Mouse (Mus musculus) R1 (cell line): ENCODE results near the gene Syvn1.
"Not testable (repeated sequence)": the region's sequence is repeated elsewhere in the genome, so short reads cannot be mapped to it uniquely, and the experiment has no call there.

Experiments
- DNase-seq: peaks from one replicate; pipeline ENCODE4 v3.0.0-alpha.2; 2018; ENCODE audit warnings: low read depth, low spot score

The Syvn1 gene

GRCm38 (mm10) chr19:6040002-6040401 lies 6.4 kb upstream of the Syvn1 start:
- DNase-seq, result no peak

DNA sequence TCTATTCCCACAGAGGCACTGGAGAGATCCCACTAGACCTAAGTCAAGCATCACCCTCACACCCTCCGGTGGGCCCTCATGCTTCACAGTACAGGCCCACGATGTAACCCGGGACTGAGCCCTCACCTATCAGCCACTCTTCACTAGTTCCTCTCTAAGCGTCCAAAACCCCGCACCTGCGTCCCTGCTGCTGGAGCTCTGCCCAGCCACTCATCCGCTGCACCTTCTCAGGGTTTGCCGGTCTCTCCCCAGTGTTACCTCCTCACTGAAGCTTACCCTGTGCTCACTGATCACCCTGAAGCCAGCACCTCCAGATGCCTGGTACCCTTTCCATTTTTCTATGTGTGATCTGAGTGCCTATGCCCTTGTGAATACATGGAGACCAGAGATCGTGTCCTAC lies 4.1 kb upstream of the Syvn1 start:
- DNase-seq, result no peak

DNA sequence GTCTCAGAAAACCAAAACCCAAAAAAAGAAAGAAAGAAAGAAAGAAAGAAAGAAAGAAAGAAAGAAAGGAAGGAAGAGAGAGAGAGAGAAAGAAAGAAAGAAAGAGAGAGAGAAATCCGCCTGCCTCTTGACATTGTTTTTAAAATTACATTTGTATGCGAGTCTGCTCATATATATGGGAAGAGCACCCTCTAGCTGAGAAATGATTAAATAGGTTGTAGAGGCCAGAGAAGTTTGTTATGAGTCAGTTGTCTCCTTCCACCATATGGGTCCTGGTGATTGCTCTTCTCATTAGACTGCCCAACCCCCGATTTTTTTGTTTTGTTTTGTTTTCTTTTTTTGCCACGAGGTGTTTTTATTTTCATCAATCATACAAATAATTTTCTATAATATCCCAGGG lies 2.3 kb upstream of the Syvn1 start:
- not testable (repeated sequence) for DNase-seq

DNA sequence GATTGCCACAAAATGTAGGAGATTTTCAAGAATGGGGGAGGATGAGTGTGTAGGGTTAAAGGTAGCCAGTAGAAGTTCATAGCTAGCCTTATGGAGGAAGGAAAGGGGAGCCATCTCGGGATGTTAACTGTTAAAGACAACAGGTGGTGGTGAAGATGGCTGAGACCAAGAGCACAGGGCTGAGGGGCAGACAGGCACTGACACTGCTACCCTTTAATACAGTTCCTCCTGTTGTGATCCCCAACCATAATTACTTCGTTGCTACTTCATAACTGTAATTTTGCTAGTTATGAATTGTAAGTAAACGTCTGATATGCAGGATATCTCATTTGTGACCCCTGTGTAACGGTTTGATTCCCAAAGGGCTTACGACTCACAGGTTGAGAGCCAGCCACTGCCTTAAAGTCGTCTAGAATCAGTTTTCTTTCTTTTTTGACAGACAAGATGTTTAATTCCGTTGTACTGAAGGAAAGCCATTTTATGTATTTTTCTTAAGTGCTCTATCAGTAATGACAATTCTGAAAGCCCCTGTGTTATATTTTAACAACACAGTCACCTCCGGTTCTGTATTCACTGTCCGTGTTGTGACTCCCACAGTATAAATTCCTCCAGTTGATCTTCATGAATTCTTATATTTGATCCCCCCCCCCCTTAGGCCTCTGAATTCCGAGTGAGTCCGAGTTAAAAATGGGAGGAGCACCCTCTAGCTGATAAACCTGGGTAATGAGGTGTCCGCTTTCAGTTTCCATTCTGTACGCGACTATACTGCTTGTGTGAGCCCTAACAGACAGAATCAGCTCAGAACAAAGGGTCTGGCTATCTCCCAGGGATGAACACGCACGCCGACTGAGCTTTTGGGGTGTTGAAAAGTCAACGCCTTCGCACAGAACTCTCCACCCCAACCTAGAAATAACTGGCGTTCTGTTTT lies 746 bp upstream of the Syvn1 start:
- no peak for DNase-seq

- DNase-seq, result no peak
Measured at GRCm38 (mm10) chr19:6047154-6047898, 950 bp downstream of the Syvn1 start.

GRCm38 (mm10) chr19:6047899-6048166 lies 1.5 kb downstream of the Syvn1 start:
- no peak for DNase-seq

- no peak for DNase-seq
Measured at GRCm38 (mm10) chr19:6048681-6049410, 2.5 kb downstream of the Syvn1 start.

GRCm38 (mm10) chr19:6052516-6052915 lies 6.1 kb downstream of the Syvn1 start:
- DNase-seq, result no peak

DNA sequence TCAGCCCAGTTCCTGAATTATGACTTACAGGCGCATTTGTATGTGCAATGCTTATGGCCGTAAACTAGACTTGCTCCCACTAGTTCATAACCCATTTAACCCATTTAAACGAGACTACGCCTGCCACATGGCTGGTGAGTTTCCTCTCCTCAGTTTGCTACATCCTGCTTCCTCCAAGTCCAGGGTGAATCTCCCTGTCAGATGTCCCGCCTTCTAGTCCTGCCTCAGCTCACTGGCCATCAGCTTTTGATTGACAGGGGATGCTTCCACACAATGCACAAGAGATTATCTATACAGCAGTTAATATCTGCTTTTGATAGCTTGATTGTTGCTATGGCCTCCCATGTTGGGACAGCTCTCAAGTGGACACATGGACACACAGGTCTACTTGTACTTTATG lies 7.9 kb downstream of the Syvn1 start:
- no peak for DNase-seq

GRCm38 (mm10) chr19:6056696-6057095 lies 10.3 kb downstream of the Syvn1 start:
- no peak for DNase-seq

GRCm38 (mm10) chr19:6057313-6058096 lies 11.1 kb downstream of the Syvn1 start, which contains the start of the genes Mrpl49 and Fau:
Gene Mrpl49 (minus strand): TSS chr19:6057785.
Gene Fau (plus strand): TSS chr19:6057844.
- DNase-seq, result peak; percentile 96

DNA sequence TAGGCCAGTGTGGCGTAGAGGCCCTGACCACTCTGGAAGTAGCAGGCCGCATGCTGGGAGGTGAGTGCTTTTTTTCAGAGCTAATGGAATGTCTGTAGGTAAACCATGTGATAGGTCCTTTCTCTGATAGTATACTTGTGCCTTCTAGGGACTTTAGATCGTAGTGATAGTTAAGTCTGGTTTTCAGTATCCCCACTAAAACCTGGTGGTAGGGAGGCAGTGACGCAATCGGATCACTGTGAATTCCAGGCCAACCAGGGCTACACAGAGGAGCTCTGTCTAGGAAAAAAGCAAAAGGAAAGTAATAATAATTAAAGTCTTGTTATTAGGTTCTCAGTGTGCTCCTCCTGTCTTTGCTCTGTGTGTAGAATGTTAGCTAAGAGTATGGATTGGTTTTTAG lies 12.1 kb downstream of the Syvn1 start:
- peak; percentile 20 for DNase-seq

DNA sequence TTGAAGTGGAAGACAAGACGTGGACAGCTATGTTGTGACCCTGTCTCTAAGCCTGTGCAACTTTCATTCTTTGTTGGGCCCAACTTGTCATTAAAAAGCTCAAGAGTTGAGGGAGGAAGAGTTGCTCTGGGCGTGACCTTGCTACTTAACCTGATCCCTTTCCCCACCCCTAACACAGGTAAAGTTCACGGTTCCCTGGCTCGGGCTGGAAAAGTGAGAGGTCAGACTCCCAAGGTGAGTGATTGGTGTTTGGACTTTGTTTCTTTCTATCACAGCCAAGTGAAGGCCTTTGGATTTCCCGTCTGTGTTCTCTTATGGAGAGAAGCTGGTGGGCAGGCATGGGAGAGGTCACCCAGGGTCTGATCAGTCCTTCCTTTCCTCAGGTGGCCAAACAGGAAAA lies 12.6 kb downstream of the Syvn1 start:
- DNase-seq, result peak; percentile 22

DNA sequence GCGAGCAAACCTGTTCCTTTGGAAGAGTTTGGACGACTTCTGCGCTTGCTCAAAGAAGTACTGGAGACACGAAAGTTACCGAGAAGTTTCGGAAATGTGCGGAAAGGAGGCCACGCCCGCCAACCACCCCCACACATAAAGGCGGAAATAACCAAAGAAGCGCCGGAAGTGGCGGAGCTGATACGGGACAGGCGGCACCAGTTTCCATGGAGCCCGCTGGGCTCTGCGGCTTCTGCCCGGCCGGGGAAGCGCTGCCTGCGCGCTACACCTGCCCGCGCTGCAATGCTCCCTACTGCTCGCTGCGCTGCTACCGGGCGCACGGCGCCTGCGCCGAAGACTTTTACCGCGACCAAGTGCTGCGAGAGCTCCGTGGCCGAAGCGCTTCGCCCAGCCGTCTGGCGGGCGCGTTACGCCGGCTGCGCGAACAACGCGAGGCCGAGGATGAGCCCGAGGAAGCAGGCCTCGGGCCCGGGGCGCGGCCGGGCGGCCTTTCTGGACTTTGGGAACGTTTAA lies 14.7 kb downstream of the Syvn1 start, which contains the start of gene Znhit2:
Znhit2 (plus strand) TSS at position 172 of the 513 bp plus-strand sequence.
- peak; percentile 96 for DNase-seq

DNA sequence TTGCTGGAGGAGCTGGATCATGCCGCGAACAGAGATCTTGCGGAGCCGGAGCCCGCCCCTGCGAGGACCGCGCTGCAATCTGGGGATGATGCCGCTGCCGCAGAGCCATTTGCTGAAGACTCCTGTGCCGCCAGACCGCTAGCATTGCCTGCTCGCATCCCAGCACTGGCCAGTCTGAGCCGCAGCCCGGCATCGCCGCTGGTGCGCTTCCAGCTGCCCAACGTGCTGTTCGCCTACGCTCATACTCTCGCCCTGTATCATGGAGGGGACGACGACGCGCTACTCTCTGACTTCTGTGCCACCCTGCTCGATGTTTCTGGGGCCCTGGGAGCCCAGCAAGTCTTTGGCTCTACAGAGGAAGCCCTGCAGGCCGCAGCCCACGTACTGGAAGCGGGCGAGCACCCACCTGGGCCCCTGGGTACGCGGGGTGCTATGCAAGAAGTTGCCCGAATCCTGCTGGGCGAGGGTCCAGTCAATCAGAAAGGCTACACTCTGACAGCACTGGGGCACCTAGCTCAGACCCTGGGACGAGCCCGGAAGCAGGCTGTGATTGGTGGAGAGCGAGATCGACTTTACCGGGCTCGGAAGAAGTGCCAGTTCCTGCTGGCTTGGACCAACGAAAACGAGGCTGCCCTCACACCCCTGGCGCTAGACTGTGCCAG lies 15.4 kb downstream of the Syvn1 start:
- peak; percentile 68 for DNase-seq

DNA sequence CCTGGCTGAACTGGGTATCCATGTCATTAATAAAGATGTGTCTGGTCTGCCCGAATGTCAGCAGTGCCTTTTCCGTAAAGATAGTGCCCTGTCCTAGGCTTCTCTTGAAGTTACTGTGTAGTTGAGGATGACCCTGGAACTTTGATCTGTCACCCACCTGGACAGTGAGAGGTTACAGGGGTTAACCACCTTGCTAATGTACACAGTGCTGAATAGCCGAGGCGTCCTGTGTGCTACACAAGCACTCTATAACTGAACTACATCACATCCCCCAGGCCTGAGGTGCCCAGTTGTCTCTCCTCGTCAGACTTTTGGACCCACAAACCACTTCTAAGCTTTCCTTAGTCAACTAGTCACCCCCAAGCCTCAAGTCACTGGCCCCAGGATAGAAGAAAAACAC lies 16.0 kb downstream of the Syvn1 start:
- no peak for DNase-seq

- no peak for DNase-seq
Measured at GRCm38 (mm10) chr19:6063081-6063480, 16.7 kb downstream of the Syvn1 start.

GRCm38 (mm10) chr19:6066571-6066970 lies 20.2 kb downstream of the Syvn1 start:
- peak; percentile 19 for DNase-seq

- DNase-seq, result peak; percentile 94
Measured at GRCm38 (mm10) chr19:6067011-6067723, 20.8 kb downstream of the Syvn1 start.
